Comparison of ENCODE assay signal across 8 mouse cellular contexts in genomic region chr9:96259017-96259512, GRCm38 (mm10).
DNase-seq lines count a peak whose midpoint lies in the region; ATAC-seq lines count a peak whose summit lies in the region.

No protein-coding gene starts in this region.

- WGBS in forebrain, embryonic 16.5 days: 1% methylated on average over 5 of the region's 5 CpGs
- WGBS in intestine, embryonic 16.5 days: 13% methylated on average over 5 of the region's 5 CpGs
- 8% methylated on average over 5 of the region's 5 CpGs for WGBS in lung, embryonic 16.5 days

- peak; percentile 74 for ATAC-seq in forebrain, embryonic 16.5 days
- ATAC-seq in intestine, embryonic 16.5 days: peak; percentile 56; the same call in 1 of the 2 replicates
- no peak for ATAC-seq in lung, embryonic 16.5 days (ENCODE audit: low read depth)

- no peak overlapping the region for H3K9ac ChIP-seq in forebrain, embryonic 16.5 days (replicated peaks; ENCODE audit: low read depth, low read length)
- 0 out of 2 replicates have a peak overlapping the region, but pooled peaks have one; percentile 21 for H3K9ac ChIP-seq in intestine, embryonic 16.5 days (ENCODE audit: low read depth, low read length)
- H3K9ac ChIP-seq in lung, embryonic 16.5 days (ENCODE audit: low read length): no peak overlapping the region

- no peaks in the 10 kb centered on the region for H3K36me3 ChIP-seq in forebrain, embryonic 16.5 days (ENCODE audit: control insufficient read depth, insufficient read depth)
- H3K36me3 ChIP-seq in intestine, embryonic 16.5 days (ENCODE audit: control insufficient read depth, insufficient read depth, low read length): no peaks in the 10 kb centered on the region
- no peaks in the 10 kb centered on the region for H3K36me3 ChIP-seq in lung, embryonic 16.5 days (ENCODE audit: control insufficient read depth, insufficient read depth, low read length)

- peaks cover 6% of the 10 kb centered on the region; the same call in 1 of the 2 replicates for H3K4me1 ChIP-seq in forebrain, embryonic 16.5 days (replicated peaks; ENCODE audit: control insufficient read depth, insufficient read depth, low read length)
- H3K4me1 ChIP-seq in intestine, embryonic 16.5 days (ENCODE audit: control insufficient read depth, insufficient read depth, low read length): no peaks in the 10 kb centered on the region
- no peaks in the 10 kb centered on the region for H3K4me1 ChIP-seq in lung, embryonic 16.5 days (replicated peaks; ENCODE audit: control insufficient read depth, insufficient read depth, low read length)

- DNase-seq in right cerebral cortex, postnatal 10 days (ENCODE audit: low spot score in 2 of 2): peak; percentile 25 to 39
- no peak for DNase-seq in right cerebral cortex, postnatal 14 days
- peak; percentile 60 for DNase-seq in brain, embryonic 18.5 days (ENCODE audit: low read depth, low spot score)
- peak; percentile 84 for DNase-seq in retina, postnatal 1 day
- no peak for DNase-seq in right cerebral cortex, postnatal 25 days

- H3K27ac ChIP-seq in forebrain, embryonic 16.5 days (ENCODE audit: low read length): peak overlapping the region; percentile 13; the same call in 1 of the 2 replicates
- no peak overlapping the region for H3K27ac ChIP-seq in intestine, embryonic 16.5 days (ENCODE audit: low read length)
- no peak overlapping the region for H3K27ac ChIP-seq in lung, embryonic 16.5 days (ENCODE audit: low read length)

- peak overlapping the region; percentile 53 for H3K4me2 ChIP-seq in forebrain, embryonic 16.5 days (ENCODE audit: low read length)
- peak overlapping the region; percentile 47 for H3K4me2 ChIP-seq in intestine, embryonic 16.5 days (ENCODE audit: low read depth, low read length)
- H3K4me2 ChIP-seq in lung, embryonic 16.5 days (ENCODE audit: low read depth, low read length): peak overlapping the region; percentile 49

- no peaks in the 10 kb centered on the region for H3K27me3 ChIP-seq in forebrain, embryonic 16.5 days (replicated peaks; ENCODE audit: control insufficient read depth, insufficient read depth, low read length)
- no peaks in the 10 kb centered on the region for H3K27me3 ChIP-seq in intestine, embryonic 16.5 days (replicated peaks; ENCODE audit: control insufficient read depth, insufficient read depth, low read length)
- no peaks in the 10 kb centered on the region for H3K27me3 ChIP-seq in lung, embryonic 16.5 days (ENCODE audit: control insufficient read depth, insufficient read depth, low read depth, low read length)

- no peaks in the 10 kb centered on the region for H3K9me3 ChIP-seq in forebrain, embryonic 16.5 days (ENCODE audit: control insufficient read depth, low read length)
- H3K9me3 ChIP-seq in intestine, embryonic 16.5 days (ENCODE audit: control insufficient read depth, low read length): no peaks in the 10 kb centered on the region
- no peaks in the 10 kb centered on the region for H3K9me3 ChIP-seq in lung, embryonic 16.5 days (ENCODE audit: control insufficient read depth, low read length)

- peak overlapping the region; percentile 54 for H3K4me3 ChIP-seq in forebrain, embryonic 16.5 days (replicated peaks; ENCODE audit: low read length)
- peak overlapping the region; percentile 44 for H3K4me3 ChIP-seq in intestine, embryonic 16.5 days (ENCODE audit: low read length)
- H3K4me3 ChIP-seq in lung, embryonic 16.5 days (ENCODE audit: low read length): peak overlapping the region; percentile 45

Comparison
In these comparisons a context has a peak if more than half of its experiments do, and no peak if none do; other contexts are left out.
1. DNase-seq: peak in right cerebral cortex, postnatal 10 days (2 of 2), brain, embryonic 18.5 days (single experiment) and retina, postnatal 1 day (single experiment); none in right cerebral cortex, postnatal 14 days (single experiment) and right cerebral cortex, postnatal 25 days (single experiment).
2. Peak in every context shown above with its lines, with median percentiles within 50 percentile points of each other: H3K4me2 ChIP-seq and H3K4me3 ChIP-seq.